Mouse (Mus musculus) frontal cortex, postnatal 10 days (tissue): Measurements from ENCODE around the gene Slc39a3.
"Not testable (repeated sequence)": the region's sequence is repeated elsewhere in the genome, so short reads cannot be mapped to it uniquely, and the experiment has no call there.

Experiments used
- DNase-seq, 2 experiments: peaks; one replicate each; pipeline ENCODE4 v3.0.0; 2022; ENCODE audit warnings: low spot score in 2 of 2, mixed read lengths in 1 of 2

Slc39a3 gene

DNA sequence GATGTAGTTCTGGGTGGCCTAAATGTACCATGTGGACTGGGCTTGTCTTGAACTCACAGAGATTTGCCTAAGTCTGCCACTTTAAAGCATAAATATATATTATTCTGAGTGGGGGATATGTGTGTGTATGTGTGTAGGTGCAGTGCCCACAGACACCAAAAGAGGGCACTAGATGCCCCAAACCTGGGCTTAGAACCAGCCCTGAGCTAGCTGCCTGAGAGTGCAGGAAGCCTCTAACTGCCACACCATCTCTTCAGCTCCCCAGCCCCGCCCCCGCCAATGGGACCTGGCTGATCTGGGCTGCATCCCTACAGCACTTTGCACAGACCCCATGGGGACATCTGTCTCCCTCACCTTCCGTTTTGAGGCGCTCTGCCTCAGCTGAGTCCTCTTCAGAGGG lies 13.4 kb upstream of the Slc39a3 start:
- no peak for DNase-seq

DNA sequence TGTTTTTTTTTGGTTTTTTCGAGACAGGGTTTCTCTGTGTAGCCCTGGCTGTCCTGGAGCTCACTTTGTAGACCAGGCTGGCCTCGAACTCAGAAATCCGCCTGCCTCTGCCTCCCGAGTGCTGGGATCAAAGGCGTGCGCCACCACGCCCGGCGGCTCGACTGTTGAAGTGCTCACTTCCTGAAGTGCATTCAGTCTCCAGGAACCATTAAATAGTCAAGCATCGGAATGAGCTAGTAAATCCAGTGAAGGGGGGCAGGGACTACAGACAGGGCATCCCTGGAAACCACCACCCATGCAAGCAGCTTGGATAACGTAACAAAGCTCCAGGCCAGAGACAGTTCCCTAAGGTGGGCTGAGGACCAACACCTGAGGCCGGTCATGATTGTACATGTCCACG lies 8.0 kb upstream of the Slc39a3 start:
- not testable (repeated sequence) for DNase-seq

DNA sequence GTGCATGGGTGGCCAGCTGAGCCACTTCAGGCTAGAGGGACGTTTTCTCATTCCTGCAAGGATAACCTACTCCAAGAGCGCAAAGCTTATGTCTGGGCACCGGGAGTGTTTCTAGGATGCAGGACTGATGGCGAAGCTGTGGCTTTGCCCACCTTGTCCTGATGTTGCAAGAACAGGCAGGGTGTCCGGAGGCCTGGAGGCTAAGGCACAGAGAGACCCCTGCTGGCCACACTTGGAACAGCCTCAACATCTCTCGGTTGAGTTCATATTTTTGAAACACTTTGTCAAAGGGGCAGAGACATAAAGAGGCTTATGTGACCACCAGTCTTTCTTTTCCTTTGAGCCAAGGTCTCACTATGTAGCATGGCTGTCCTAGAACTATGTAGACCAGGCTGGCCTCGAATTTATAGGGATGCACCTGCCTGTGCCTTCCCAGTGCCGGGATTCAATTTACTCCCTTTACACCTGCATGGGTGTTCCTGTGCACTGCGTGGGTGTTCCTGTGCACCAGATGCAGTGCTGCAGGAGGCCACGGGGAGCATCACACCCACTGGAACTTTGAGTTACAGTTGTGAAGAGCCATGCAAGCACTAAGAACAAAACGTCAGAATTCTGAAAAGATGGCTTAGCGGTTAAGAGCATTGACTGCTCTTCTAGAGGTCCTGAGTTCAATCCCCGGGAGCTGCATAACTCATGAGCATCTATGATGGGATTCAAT lies 4.4 kb upstream of the Slc39a3 start:
- peak in 1 of 2 experiments; percentile 70 for DNase-seq

DNA sequence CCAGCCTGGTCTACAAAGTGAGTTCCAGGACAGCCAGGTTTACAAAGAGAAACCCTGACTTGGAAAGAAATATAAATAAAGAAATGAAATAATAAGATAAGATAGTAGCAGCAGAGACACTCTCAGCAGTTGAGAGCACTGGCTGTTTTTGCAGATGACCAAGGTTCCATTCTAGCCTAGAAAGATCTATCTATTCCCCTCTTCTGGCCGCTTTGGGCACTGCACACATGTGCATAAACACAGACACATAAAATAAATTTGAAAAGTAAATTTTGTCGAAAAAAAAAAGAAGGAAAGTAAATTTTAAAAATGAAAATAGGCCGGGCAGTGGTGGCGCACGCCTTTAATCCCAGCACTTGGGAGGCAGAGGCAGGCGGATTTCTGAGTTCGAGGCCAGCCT lies 975 bp downstream of the Slc39a3 start:
- no peak for DNase-seq

DNA sequence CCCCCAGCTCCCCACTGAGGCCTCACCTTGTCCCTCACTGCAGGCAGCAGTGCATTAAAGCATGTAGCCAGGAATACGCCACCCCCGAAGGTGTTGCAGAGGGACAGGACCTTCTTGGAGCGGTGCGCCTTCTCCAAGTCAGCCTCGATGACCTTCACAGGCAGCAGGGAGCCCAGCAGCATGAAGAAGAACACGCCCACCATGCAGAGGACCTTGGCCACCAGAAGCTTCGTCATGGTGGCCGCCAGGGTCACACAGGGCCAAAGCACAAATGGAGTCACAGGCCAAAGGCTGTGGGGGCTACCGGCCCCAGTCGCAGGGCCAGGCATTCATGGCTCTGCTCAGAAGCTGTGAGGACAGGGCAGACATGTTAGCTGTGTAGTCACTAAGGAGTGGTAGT lies 3.6 kb downstream of the Slc39a3 start:
- DNase-seq: no peak

DNA sequence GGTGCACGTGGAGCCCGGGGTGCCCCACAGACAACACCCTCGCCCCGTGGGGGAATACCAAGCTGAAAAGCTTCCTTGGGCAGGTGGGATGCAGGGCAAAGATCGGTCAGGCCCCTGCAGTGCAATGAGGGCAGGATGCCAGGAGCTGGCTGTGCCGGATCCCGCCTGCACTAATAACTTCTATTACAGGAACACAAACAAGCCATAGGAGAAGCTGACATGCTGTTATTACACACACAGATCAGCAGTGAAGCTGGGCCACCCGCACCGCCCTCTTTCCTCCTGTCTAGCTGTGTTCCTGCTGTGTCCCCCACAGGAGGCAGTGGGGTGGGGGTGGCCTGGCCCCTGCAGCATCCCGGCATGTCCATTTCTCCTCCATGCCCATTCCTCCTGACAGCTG lies 8.2 kb downstream of the Slc39a3 start:
- DNase-seq: no peak

DNA sequence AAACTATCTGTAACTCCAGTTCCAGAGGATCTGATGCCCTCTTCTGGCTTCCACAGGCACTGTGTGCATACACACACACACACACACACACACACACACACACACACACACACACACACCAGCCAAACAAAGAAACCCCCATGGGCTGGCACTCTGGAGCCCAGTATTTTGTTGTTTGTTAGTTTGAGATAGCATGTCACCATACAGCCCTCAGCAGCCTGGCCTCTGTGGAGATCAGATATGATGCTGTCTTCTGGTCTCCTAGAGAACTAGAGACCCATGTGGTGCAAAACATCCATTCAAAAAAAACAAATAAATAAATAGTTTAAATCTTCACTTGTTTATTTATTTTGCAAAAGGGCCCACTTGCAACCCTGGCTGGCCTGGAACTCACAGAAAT lies 9.0 kb downstream of the Slc39a3 start:
- no peak for DNase-seq

DNA sequence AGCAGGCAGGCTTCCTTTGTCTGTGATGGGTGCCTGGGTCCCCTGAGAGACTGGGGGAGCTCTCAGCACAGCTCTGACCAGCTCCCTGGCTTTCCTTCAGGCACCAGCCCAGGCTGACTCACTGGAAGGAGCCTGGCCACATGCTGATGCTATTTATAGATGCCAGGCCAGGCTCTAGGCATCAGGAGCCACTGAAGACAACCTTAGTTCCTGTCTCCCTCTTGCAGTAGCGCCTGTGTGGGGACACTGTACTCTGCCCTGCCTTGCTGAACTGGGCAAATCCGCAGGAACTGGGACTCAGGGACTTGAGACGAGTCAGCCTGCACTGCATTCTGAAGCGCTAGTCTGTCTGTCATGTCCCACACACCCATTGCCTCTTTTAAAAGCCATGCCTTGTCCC lies 9.9 kb downstream of the Slc39a3 start:
- DNase-seq: no peak

DNA sequence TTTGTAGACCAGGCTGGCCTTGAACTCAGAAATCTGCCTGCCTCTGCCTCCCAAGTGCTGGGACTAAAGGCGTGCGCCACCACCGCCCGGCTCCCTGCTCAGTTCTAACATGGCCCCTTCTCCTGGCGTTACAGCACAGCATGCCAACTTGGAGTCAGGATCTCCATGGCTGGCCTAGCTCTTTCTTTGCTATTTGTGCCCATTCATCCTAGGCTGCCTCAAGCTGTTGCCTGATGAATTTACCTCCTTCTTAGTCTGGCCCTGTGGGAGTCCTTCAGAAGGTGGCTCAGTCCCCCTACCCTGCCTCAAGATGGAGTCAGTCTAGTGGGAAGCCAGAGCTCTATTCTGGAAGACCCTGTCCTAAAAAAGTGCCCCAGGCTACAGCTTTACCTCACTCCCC lies 10.4 kb downstream of the Slc39a3 start:
- DNase-seq: no peak

DNA sequence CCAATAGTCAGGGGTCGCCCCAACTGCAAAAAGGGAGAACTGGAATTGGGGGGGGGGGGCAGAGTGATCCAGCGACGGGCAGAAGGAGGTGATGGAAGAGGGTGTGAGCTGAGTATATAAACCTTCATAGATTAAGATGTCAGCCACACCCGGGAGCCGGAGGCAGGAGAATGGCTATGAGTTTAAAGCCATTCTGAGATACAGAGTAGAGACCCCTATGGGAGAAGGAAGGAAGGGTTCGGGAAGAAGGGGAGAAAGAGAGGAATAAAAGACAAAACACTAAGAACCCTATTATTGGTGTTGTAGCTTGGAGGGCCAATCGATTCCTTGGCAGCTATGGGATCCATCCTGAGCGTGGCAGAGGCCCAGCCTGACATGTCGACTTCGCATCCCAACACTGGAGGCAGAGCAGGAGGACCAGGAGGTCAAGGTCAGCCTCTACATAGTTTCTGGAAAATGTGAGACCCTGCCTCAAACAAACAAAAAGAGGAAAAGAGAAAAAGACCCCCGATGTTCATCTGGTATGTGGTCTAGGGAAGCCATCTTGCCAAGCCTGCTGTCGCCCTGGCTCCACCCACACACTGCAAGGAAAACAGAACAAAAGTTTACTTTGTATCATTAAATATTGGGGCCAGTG lies 11.5 kb downstream of the Slc39a3 start, which contains the start of gene Diras1:
Diras1 (minus strand) TSS at position 24 of the 637 bp plus-strand sequence.
- DNase-seq: no peak

DNA sequence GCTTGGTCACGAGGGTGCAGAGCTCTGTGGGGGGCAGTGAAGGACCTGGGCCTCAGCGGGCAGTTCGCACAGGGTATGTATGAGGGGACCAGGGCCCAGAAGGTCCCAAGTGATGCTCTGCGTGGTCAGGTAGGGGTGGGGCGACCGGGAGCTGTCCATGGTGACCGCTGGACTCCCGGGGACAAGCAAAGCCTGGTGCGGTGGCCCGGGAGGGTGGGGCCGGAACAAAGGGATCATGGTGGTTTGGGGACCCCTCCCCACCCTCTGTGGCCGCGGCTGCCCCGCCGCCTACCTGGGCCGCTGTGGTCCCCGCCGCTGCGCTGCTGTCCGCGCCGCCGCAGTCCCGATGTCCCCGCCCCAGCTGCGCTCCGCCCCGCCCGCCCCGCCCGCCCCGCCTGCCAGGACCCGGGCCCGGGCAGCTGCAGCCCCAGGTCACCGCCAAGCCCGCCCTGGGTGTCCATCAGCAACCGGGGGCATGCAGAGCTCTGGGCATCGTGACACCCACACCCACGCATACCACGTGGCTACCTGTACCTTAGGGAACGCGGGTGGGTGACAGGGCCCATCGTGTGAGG lies 12.1 kb downstream of the Slc39a3 start:
- DNase-seq: no peak

DNA sequence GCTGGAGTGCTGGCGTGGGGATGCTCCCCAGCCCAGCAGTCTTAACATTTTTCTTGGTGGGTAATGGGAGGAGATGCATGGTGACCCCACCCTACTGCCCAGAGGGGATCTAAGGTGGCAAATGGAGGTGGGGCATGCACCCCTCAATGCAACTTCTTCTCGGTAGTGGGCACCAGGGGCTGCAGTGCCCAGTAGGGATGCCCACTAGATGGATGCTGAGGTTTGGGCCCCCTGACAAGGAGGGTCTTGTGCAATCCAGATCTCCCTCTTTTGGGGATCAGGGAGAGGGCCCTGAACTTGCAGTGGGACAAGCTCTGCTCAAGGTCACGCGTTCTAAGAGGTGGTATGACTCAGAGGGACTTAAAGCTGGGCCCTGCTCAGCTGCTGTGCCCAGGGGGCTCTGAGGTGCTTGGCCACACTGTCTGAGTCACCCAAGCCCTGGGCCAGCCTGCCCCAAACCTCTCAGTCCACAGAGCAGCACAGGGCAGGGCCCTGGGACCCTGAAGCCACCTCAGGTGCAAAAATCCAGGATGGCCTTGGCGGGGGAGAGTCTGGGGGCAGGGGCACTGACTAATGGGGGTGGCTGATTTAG lies 12.8 kb downstream of the Slc39a3 start:
- no peak for DNase-seq

DNA sequence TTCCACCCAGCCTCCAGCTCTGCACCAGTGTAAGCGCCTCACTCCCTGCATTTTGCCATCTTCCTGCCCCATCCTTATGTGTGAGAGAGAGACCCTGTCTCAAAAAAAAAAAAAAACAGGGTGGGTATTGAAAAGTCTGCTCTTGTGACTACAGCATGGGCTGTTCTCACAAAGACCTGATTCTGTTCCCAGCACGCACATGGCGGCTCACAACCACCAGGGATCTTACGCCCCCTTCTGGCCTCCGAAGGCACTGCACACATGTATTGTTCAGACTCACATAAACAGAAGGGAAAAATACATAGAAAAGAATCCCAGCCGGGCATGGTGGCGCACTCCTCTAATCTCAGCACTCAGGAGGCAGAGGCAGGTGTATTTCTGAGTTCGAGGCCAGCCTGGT lies 14.5 kb downstream of the Slc39a3 start:
- no peak for DNase-seq

DNA sequence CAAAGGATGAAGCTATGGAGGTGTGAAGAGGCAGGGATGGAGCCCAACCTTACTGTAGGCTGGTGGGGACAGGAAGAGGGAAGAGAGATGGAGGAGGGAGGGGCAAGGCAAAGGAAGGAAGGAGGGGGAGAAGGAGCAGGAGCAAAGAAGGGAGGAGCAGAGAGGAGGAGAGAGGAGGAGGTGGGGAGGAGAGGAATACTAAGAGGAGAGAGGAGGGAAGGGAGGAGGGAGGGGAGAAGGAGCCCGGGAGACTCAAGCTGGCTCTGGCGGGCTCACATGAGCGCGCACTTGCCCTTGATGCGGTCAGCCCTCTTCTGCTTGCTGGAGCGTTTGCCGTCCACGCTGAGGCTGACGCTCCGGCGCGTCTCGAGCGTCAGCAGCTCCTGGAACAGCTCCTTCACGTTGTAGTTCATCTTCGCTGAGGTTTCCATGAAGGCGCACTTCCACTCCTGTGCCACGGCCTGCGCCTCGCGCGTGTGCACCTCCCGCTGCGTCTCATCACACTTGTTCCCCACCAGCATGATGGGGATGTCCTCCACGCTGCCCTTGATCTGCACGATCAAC lies 15.6 kb downstream of the Slc39a3 start:
- no peak for DNase-seq

DNA sequence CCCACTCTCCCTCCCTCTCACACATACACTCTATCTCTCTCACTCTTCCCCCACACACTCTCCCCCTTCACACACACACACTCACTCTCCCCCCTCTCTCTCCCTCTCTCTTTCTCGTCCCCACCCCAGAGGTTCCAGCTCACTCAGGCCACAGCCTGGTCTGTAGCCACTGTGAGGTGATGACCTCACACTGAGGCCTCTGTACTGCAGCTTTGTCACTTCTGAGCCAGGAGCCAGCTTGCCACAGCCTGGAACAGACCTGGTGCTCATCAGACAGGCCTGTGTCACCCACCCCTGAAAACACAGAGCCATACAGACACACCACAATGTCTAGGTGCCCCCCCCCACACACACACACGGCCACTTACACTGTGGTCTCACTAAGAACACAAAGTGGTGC lies 17.0 kb downstream of the Slc39a3 start:
- DNase-seq: no peak

DNA sequence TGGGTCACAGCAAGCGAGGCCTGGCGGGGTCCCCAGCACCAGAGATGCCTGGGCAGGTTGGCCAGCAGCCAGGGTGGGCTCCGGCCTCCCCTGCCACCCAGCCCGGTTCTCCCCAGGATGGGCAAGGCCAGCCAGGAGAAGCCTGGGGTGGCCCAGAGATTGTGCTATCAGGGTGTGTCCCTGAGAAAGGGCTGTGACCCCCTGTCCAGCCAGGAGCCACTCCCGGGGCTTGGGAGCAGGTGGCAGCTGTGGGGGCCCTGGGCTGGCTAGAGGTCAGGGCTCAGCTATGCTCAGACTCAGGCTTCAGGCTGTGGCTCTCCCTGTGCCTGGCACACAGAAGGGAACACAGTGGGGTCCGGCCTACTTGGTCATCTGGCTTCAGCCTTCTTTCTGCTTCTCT lies 17.5 kb downstream of the Slc39a3 start:
- DNase-seq: no peak

DNA sequence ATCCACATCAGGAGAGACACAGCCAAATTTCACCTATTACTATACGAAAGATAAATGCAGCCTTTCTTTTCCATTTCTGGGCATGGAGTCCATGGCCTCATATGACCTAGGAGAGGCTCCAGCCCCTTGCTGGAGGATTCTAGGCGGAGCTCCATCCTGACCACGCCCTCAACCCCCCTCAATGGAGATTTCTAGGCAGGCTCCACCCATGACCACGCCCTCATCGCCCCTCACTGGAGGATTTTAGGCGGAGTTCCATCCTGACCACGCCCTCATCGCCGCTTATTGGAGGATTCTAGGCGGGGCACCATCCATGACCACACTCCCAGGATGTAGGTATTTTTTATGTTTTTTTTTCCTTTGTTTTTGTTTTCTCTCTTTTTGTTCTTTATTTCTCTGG lies 18.9 kb downstream of the Slc39a3 start:
- DNase-seq: peak in 1 of 2 experiments; percentile 59

DNA sequence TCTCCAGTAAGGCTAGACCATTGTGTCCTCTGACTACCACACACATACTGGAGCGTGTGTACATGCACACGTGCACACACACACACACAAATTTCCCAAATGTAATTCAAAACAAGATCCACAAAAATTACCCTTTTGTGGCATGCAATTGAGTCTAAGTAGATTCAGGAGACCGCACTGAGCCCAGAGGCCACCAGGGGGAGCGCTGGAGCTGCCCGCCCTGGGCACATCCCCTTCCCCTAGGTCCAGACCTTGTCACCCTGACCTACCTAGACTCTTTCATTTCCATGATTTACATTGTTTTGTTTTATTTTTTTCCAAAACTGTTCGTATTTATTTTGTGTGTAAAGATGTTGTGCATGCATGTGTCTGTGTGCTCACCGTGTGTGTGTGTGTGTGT lies 20.6 kb downstream of the Slc39a3 start:
- peak in 1 of 2 experiments; percentile 36 for DNase-seq

DNA sequence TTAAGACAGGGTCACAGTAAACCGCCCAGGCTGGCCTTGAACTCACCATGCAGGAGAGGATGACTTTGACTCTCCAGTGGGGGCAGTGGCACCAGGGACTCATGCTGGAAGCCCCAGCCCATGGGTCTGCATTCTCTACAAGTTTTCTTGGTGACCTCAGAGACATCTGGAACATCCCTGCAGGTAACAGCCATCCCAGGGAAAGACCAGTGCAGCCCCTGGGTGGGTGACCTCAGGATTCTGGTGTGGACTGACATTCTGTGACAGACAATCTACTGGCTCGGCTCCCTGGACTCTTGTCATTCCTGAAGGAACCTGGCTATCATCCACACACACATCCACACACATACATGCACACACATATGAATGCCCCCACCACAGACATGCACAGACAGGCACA lies 21.6 kb downstream of the Slc39a3 start:
- DNase-seq: no peak

DNA sequence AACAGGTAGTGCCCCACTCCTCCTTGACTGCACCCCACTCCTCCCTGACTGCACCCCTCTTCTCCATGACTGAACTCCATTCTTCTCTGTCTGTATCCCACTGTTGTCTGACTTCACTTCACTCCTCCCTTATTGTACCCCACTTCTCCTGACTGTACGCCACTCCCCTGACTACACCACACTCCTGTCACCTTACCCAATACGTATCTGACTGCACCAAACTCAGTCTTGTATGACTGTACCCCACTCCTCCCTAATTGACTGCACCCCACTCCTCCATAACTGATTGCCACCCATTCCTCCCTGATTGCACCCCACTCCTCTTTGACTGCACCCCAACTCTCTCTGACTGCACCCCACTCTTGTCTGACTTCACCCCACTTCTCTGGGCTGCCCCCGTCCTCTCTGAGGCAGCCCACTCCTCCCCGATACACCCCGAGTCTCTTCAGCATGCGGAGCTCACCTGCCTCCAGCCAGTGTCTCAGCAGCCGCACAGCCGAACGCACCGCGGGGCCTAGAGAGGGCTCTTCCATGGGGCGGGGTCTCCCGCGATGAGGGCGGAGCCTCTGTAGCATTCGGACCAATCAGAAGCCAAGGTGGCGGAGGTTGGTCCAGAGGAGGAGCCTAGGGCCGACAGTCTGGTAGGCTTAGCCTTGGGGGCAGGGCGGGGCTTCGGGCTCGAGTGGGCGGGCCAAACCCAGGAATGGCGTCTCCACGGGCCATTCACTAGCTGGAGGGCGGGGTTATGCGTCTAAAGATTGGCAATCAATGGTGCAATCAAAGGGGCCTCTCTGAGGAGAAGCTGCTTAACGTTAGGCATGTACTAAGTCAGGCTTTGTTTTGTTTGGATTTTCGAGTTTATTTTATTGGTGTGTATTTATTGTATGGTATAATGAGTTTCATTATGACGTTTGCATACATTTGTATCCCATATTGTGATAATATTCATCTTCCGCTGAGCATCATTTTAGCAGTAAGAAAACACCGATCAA lies 22.5 kb downstream of the Slc39a3 start, which contains the start of gene Gng7:
Gng7 (minus strand) TSS at position 553 of the 992 bp plus-strand sequence.
- DNase-seq: peak; percentile 98 to 99

DNA sequence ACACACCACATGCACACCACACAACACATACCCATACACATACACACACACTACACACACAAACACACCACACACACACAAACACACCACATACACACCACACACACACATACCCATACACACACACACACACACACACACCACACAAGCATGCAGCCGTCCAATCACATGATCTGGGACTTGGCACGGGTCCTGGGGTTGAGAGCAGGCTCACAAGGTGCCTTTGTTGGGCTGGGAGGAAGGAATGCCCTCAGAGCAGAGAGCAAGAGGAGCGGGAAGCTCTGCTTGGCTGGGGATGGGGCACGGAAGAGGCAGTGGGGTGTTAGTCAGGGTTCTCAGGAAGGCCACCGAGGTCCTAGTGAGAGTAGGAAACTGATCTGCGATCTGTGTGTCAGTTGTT lies 26.4 kb downstream of the Slc39a3 start:
- no peak for DNase-seq
